Mouse (Mus musculus) spleen, adult 18-20 months (tissue): ENCODE measurements around the gene Gm8082.
"Not testable (repeated sequence)": the region's sequence is repeated elsewhere in the genome, so short reads cannot be mapped to it uniquely, and the experiment has no call there.

Experiments used
- DNase-seq, 2 experiments: peaks; one replicate each; pipeline ENCODE4 v3.0.0; 2022; ENCODE audit warnings: mixed read lengths in 2 of 2

Gm8082 gene

DNA sequence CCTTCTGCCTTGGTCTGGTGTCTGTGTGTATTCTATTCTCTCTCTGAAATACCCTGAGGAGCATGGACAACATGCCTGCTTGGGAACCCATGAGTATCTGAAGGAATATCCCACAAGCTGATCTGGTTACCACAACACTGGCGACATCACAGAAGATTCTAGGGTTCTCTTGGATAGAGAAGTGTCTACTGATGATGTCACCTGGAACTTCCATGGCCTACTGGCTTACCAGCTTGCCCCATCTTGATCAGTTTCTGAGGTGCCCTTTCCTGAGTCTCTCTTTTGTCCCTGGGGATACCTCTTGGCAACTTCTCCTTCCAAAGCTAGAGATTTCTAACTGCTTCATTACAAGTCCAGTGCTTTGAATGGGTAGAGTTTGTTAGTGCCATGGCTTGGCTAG lies at the start of gene Gm8082:
Gene Gm8082, minus strand, starts transcription at position 101 of the 400 bp plus-strand sequence.
- not testable (repeated sequence) for DNase-seq

DNA sequence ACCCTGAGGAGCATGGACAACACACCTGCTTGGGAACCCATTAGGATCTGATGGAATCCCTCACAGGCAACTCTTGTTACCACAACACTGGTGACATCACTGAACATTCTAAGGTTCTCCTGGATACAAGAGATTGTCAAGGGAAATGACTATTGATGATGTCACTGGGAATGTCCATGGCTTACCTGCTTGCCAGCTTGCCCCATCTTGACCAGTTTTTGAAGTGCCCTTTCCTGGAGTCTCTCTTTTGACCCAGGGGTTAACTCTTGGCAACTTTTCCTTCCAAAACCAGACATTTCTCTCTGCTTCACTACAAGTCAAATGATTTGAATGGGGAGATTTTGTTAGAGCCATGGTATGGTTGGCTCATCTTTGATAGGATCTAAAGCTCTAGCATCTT lies 22.1 kb upstream of the Gm8082 start, which contains the start of gene Gm10376:
Gene Gm10376, minus strand, starts transcription at position 101 of the 400 bp plus-strand sequence.
- not testable (repeated sequence) for DNase-seq
